Mouse (Mus musculus) urinary bladder, postnatal 14 days (tissue): ENCODE results near the gene Hikeshi.

ENCODE experiments used
- DNase-seq: peaks from one replicate; pipeline ENCODE4 v3.0.0; 2021; ENCODE audit warnings: low spot score

Hikeshi gene

DNA sequence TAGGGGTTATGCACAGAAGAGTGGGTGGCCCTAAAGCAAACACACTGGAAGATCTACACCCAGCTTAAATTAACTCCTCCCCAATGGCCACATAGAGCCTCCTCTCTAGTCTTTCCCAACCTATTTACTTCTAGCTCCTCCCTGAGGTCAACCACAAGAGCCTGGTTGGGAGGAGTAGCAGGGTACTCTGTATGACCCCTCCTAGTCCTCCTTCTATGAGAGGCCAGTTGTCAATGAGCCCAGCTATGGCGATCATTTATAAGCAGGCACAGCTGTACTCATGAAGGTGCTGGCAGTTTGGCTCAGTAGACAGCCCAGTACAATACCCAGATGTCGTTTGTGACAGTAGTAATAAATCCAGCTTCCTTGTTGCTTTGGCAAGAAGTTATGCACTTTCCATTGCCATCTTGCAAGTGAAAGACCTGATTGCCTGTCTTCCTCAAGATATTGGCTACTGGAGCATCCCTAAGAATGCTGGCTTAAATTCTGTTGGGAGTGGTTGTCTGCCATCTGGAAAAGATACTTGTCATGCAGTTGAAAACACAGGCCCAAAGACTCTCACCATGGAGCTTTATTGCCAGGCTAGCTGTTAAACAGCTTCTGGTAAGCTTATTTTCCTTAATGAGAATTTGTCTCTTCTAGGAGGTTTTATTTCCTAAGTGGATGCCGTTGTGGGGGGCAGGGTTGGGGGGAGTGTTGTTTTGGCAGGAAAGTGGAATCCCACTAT is 27.4 kb downstream of the Hikeshi start:
- DNase-seq, result no peak

DNA sequence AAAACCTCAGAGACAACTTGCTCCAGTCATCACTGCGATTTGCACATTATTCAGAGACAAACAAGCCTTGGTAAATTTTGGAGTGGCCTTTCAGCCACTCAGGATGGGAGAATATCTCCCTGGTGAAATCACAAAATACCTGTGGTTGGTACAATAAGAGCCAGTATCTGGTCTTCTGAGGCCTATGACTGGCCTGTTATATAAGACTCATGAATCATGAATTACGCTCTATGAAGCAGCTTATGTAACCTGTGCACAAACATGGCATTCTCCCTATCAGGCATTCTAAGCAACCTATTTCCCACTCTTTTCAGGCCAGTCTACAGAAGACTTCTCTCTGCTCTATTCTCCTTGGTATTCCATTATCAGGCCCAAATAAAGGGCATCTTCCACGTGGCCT is 28.6 kb downstream of the Hikeshi start:
- no peak for DNase-seq

GRCm38 (mm10) chr7:89909711-89910110 is 31.3 kb downstream of the Hikeshi start:
- no peak for DNase-seq

DNA sequence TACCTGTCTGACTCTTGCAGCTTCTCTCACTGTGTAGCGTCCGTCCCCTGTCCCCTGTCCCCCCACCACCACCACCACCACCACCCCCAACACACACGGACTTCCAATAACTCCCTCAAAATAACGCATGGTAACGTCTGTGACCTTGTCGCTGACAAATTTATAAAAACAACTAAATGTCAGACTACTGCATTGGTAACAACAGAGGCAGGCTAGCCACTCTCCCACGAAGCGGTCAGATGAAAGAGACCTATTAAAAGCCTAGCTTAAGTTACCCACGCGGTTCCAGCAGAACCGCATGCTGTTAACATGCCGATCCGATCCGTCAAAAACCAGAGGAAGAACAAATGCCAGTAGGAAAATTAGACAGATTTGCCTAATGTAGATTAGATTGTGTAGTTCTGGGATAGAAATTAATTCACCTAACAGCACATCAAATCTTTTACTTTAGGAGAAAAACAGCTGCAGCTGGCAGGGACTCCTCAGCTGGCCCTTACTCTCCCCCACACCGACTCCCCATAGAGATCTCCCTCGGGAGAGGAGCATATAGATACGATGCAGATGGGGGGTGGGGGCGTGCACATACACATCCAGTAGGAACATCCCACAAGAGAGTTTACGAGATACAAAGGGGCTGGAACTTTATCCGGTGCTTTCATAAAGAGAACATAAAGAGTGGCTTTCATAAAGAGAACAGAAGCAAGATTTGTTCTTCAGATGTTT is 31.9 kb downstream of the Hikeshi start:
- DNase-seq, result no peak

GRCm38 (mm10) chr7:89908421-89908820 is 32.6 kb downstream of the Hikeshi start:
- no peak for DNase-seq

DNA sequence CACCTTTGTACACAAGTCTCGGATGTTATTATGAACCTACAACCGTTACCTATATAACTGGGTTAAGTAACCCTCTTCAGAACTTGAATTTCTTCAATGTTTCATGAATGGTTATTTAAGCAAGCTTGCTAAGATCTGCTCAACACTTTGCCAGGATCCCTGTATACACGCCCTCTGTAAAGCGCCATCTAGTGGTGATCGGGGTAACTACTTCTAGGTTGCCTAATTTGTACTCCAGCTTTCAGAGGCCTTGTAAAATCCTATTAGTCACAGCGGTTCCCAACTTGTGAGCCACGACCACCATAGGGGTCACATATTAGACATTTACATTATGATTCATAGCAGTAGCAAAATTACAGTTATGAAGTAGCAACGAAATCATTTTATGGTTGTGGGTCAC is 33.1 kb downstream of the Hikeshi start:
- peak; percentile 84 for DNase-seq

DNA sequence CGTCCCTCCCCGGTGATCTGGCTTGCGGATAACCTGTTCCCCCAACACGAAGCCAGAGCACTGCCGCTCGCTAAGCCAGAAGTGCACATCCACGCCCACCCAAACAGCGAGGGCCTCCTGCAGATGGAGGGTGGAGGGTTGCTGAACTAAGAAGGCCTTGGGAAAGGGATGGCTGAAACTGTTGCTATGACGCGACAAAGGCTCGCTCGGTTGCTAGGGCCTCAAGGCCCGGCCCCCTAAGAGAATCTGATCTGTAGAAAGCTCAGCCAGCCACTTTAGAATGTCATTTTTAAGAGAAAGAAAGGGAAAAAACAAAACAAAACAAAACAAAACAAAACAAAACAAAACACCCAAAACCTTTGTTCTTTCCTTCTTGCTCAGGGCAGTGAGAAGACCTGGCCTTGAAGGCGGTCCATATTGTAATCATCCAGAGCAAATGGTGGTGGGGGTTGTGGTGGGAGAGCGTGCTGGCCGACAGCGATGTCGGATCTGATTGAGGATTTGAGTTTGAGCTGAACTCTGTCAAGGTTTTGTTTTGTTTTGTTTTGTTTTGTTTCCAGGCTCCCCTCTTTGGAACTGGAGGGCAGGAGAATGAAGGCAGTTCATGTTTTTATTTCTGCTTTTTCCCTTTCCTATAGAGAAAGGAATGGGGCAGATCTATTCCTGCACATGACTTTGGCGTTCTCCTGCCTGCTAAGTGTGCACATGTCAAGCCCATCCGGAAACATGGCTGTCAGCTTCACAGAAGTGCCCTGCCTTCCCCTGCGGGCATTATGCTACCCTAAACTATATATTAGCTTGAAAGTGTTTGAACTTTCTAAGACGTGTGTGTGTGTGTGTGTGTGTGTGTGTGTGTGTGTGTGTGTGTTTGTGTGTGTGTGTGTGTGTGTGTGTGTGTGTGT is 37.3 kb downstream of the Hikeshi start, which contains the start of gene Ccdc81:
Gene Ccdc81, minus strand, starts transcription at position 188 of the 902 bp plus-strand sequence.
- DNase-seq, result no peak

GRCm38 (mm10) chr7:89903007-89903406 is 38.0 kb downstream of the Hikeshi start:
- no peak for DNase-seq

DNA sequence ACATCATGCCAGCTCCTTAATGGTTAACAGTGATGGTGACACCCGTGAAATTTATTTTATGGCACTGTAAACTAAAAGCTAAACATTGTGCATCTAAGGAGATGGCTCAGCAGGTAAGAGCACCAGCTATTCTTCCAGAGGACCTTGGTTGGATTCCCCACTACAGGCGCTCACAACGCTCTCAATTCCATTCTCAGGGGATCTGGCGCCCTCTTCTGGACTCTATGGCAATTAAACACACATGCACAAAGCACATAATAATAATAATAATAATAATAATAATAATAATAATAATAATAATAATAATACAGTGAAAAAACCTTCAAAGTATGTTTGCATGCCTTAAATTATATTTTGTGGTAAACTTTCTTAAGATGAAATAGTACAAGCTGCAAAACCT is 49.1 kb downstream of the Hikeshi start:
- no peak for DNase-seq

DNA sequence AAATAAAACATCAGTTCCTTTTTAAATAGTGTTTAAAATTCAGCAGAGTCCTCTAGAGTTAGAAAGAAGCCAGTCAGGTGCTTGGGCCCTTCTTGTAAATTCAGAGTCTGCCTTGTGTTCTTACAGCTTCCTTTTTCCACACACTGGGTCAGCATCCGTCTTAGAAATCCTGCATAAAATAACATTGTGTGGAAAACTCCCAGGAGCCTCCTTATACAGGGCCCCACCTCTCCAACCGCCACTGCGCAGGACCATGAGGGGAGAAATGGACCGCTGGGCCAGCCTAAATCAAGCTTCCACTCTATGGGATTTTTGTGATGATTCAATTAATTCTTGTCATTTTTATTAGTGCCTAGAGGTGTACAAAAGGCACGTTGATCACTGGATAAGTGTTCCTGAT is 49.6 kb downstream of the Hikeshi start:
- DNase-seq, result no peak

GRCm38 (mm10) chr7:89884551-89884950 is 56.5 kb downstream of the Hikeshi start:
- no peak for DNase-seq

DNA sequence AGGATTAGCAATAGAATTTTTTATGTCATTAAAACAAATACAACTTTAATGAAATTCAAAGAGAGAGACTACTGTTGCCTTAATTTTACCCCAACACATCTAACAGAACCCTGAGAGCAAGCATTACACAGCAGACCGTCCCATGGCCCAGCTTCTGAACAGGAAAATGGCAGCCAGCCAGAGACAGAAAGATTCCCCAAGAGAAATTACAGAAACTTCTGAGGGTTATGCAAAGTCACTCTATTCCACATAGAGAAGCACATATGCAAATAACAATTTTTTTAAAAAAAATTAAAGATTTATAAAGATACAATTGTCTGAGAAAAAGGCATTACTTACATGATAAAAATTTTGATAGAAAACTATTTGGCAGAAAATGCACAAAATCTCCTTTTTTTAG is 61.3 kb downstream of the Hikeshi start:
- DNase-seq, result no peak
